Mouse (Mus musculus) C2C12 (cell line): ENCODE measurements around the gene Syne2. TPM values are rescaled to one million over a fixed set of nuclear protein-coding genes. Genes with fewer than 3 reads are reported as not detected.
"Not testable (repeated sequence)": the region's sequence is repeated elsewhere in the genome, so short reads cannot be mapped to it uniquely, and the experiment has no call there.

Experiments used
- H3K27me3 ChIP-seq: one replicate; pipeline ENCODE4 v1.6.1; 2011; ENCODE audit not compliant: control insufficient read depth, insufficient read depth, insufficient read length
- H3K36me3 ChIP-seq: one replicate; pipeline ENCODE4 v1.6.1; 2011; ENCODE audit not compliant: control insufficient read depth, insufficient read depth
- H3K4me3 ChIP-seq: one replicate; pipeline ENCODE4 v1.5.1; 2011; ENCODE audit warnings: mild to moderate bottlenecking, control low read depth; ENCODE audit not compliant: poor library complexity, insufficient read depth, severe bottlenecking
- H3K79me2 ChIP-seq: one replicate; pipeline ENCODE4 v1.6.1; 2011; ENCODE audit not compliant: control insufficient read depth, insufficient read depth
- H3K79me3 ChIP-seq: one replicate; pipeline ENCODE4 v1.6.1; 2011; ENCODE audit warnings: low read depth, control low read depth
- H3ac ChIP-seq: one replicate; pipeline ENCODE3; 2011; ENCODE audit warnings: low read depth; ENCODE audit not compliant: control insufficient read depth, insufficient read length
- CEBPB ChIP-seq: IDR thresholded peaks from one replicate; pipeline ENCODE4 v1.6.1; 2011; ENCODE audit warnings: low read depth, mild to moderate bottlenecking, control low read depth, moderate library complexity
- CTCF ChIP-seq: IDR thresholded peaks from one replicate; pipeline ENCODE4 v1.5.1; 2011; ENCODE audit not compliant: control insufficient read depth, insufficient read depth, insufficient read length
- FOSL1 ChIP-seq: IDR thresholded peaks from one replicate; pipeline ENCODE4 v1.8.0; 2011; ENCODE audit warnings: mild to moderate bottlenecking, low read length; ENCODE audit not compliant: poor library complexity, insufficient read depth, severe bottlenecking
- MAX ChIP-seq: IDR thresholded peaks from one replicate; pipeline ENCODE4 v1.6.1; 2011; ENCODE audit warnings: mild to moderate bottlenecking, control low read depth
- MYOD1 ChIP-seq: IDR thresholded peaks from one replicate; pipeline ENCODE4 v1.6.1; 2011; ENCODE audit warnings: low read depth; ENCODE audit not compliant: control insufficient read depth, insufficient read length
- MYOG ChIP-seq: IDR thresholded peaks from one replicate; pipeline ENCODE4 v1.6.1; 2011; ENCODE audit not compliant: control insufficient read depth, insufficient read length; ENCODE audit errors: extremely low read depth
- USF1 ChIP-seq: IDR thresholded peaks from one replicate; pipeline ENCODE4 v1.6.1; 2011; ENCODE audit warnings: low read depth, mild to moderate bottlenecking, control low read depth, moderate library complexity
- polyA plus RNA-seq: library from polyadenylated mRNA; unstranded; fragments of >200 nt; fragmentation: generic; extraction: Trizol; gene quantifications from one replicate; pipeline ENCODE4 v1.2.1, GENCODE M21; 2012; ENCODE audit warnings: missing spikeins

The Syne2 gene
- polyA plus RNA-seq, 1 experiment, result 5.3 TPM

GRCm38 (mm10) chr12:76128831-76129230, 310.9 kb downstream of the Syne2 start:
- no peaks in the 10 kb centered on the region for H3K79me3 ChIP-seq
- H3K79me2 ChIP-seq, result no peaks in the 10 kb centered on the region
- no peaks in the 10 kb centered on the region for H3K36me3 ChIP-seq
- no peak for TF ChIP-seq CTCF
- TF ChIP-seq USF1, result no peak
- no peak for TF ChIP-seq FOSL1
- no peak for TF ChIP-seq MAX
- TF ChIP-seq CEBPB, result no peak
- TF ChIP-seq MYOG, result no peak
- TF ChIP-seq MYOD1, result no peak
- H3K4me3 ChIP-seq, result no peak overlapping the region
- no peaks in the 10 kb centered on the region for H3K27me3 ChIP-seq
- H3ac ChIP-seq, result no peak overlapping the region

GRCm38 (mm10) chr12:76130281-76130680, 312.3 kb downstream of the Syne2 start:
- Histone ChIP-seq H3ac (no peak overlapping the region), H3K4me3 (no peak overlapping the region), H3K79me2 (no peaks in the 10 kb centered on the region), H3K79me3 (no peaks in the 10 kb centered on the region), H3K36me3 (no peaks in the 10 kb centered on the region), H3K27me3 (no peaks in the 10 kb centered on the region)
- TF ChIP-seq CTCF (no peak), MYOD1 (no peak), FOSL1 (no peak), MYOG (no peak), USF1 (no peak), CEBPB (no peak)

- no peak for TF ChIP-seq FOSL1
- no peak for TF ChIP-seq USF1
- TF ChIP-seq MYOG, result no peak
- TF ChIP-seq MYOD1, result no peak
- TF ChIP-seq CTCF, result no peak
- TF ChIP-seq MAX, result no peak
- TF ChIP-seq CEBPB, result no peak
- no peaks in the 10 kb centered on the region for H3K27me3 ChIP-seq
- no peaks in the 10 kb centered on the region for H3K36me3 ChIP-seq
- no peak overlapping the region for H3K4me3 ChIP-seq
- no peaks in the 10 kb centered on the region for H3K79me2 ChIP-seq
- no peaks in the 10 kb centered on the region for H3K79me3 ChIP-seq
- no peak overlapping the region for H3ac ChIP-seq
These were observed 313.0 kb downstream of the Syne2 start for GRCm38 (mm10) chr12:76130891-76131290.

GRCm38 (mm10) chr12:76132591-76132990, 314.7 kb downstream of the Syne2 start:
- Histone ChIP-seq H3K79me2 (no peaks in the 10 kb centered on the region), H3K79me3 (no peaks in the 10 kb centered on the region), H3K4me3 (no peak overlapping the region), H3K36me3 (no peaks in the 10 kb centered on the region), H3K27me3 (no peaks in the 10 kb centered on the region), H3ac (no peak overlapping the region)
- TF ChIP-seq MYOG (no peak), CTCF (no peak), FOSL1 (no peak), MAX (no peak), CEBPB (no peak), USF1 (no peak), MYOD1 (no peak)

GRCm38 (mm10) chr12:76133081-76133480, 315.1 kb downstream of the Syne2 start:
- H3K4me3 ChIP-seq, H3ac ChIP-seq, H3K36me3 ChIP-seq, H3K79me3 ChIP-seq, H3K27me3 ChIP-seq, H3K79me2 ChIP-seq: not testable (repeated sequence)

- H3ac ChIP-seq, result no peak overlapping the region
- no peak for TF ChIP-seq FOSL1
- TF ChIP-seq MAX, result no peak
- no peak for TF ChIP-seq CEBPB
- TF ChIP-seq CTCF, result no peak
- TF ChIP-seq MYOD1, result no peak
- no peak for TF ChIP-seq USF1
- no peak for TF ChIP-seq MYOG
- H3K79me3 ChIP-seq, result no peaks in the 10 kb centered on the region
- no peaks in the 10 kb centered on the region for H3K79me2 ChIP-seq
- H3K36me3 ChIP-seq, result no peaks in the 10 kb centered on the region
- no peaks in the 10 kb centered on the region for H3K27me3 ChIP-seq
- no peak overlapping the region for H3K4me3 ChIP-seq
These were observed 318.8 kb downstream of the Syne2 start for GRCm38 (mm10) chr12:76136701-76137100.

GRCm38 (mm10) chr12:76152389-76152788, 334.5 kb downstream of the Syne2 start:
- not testable (repeated sequence) for H3K79me3 ChIP-seq, H3ac ChIP-seq, H3K79me2 ChIP-seq, H3K4me3 ChIP-seq, H3K36me3 ChIP-seq, H3K27me3 ChIP-seq
